Mouse (Mus musculus) kidney, postnatal 14 days (tissue): Measurements from ENCODE around the gene Crat.

ENCODE experiments used
- DNase-seq: peaks from one replicate; pipeline ENCODE4 v3.0.0; 2022; ENCODE audit warnings: mixed read lengths

Crat gene

GRCm38 (mm10) chr2:30415157-30415935, at the start of gene Crat:
Crat (minus strand) TSS chr2:30415813.
- DNase-seq = peak; percentile 98

GRCm38 (mm10) chr2:30464411-30464810, 48.8 kb upstream of the Crat start:
- no peak for DNase-seq

GRCm38 (mm10) chr2:30463904-30464330, 48.3 kb upstream of the Crat start:
- peak; percentile 84 for DNase-seq

GRCm38 (mm10) chr2:30463341-30463761, 47.7 kb upstream of the Crat start:
- peak; percentile 78 for DNase-seq

- DNase-seq = no peak
Measured at GRCm38 (mm10) chr2:30459241-30459640, 43.6 kb upstream of the Crat start.

GRCm38 (mm10) chr2:30458349-30458748, 42.7 kb upstream of the Crat start:
- peak; percentile 71 for DNase-seq

GRCm38 (mm10) chr2:30456104-30456980, 40.7 kb upstream of the Crat start:
- no peak for DNase-seq

GRCm38 (mm10) chr2:30454587-30454986, 39.0 kb upstream of the Crat start:
- no peak for DNase-seq

- no peak for DNase-seq
Measured at GRCm38 (mm10) chr2:30453570-30453969, 38.0 kb upstream of the Crat start.

GRCm38 (mm10) chr2:30451525-30451924, 35.9 kb upstream of the Crat start:
- DNase-seq = no peak

GRCm38 (mm10) chr2:30450530-30450929, 34.9 kb upstream of the Crat start:
- no peak for DNase-seq

- no peak for DNase-seq
Measured at GRCm38 (mm10) chr2:30448371-30448770, 32.8 kb upstream of the Crat start.

GRCm38 (mm10) chr2:30446891-30447826, 31.5 kb upstream of the Crat start:
- DNase-seq = no peak

- peak; percentile 79 for DNase-seq
Measured at GRCm38 (mm10) chr2:30445312-30445711, 29.7 kb upstream of the Crat start.

GRCm38 (mm10) chr2:30444450-30444849, 28.8 kb upstream of the Crat start:
- DNase-seq = no peak

- DNase-seq = no peak
Measured at GRCm38 (mm10) chr2:30444006-30444405, 28.4 kb upstream of the Crat start.

- DNase-seq = no peak
Measured at GRCm38 (mm10) chr2:30443281-30443680, 27.7 kb upstream of the Crat start.

- no peak for DNase-seq
Measured at GRCm38 (mm10) chr2:30442498-30442890, 26.9 kb upstream of the Crat start.

GRCm38 (mm10) chr2:30441518-30442497, 26.2 kb upstream of the Crat start:
- peak; percentile 89 for DNase-seq

GRCm38 (mm10) chr2:30440701-30441517, 25.3 kb upstream of the Crat start:
- peak; percentile 86 for DNase-seq
